Mouse (Mus musculus): ENCODE measurements around the gene Zfhx3.

Zfhx3 gene

GRCm38 (mm10) chr8:108017727-108018126, 75.3 kb downstream of the Zfhx3 start:
- no peak for DNase-seq (ENCODE audit: extremely low spot score, low spot score)

GRCm38 (mm10) chr8:108019651-108020050, 77.2 kb downstream of the Zfhx3 start:
- no peak for DNase-seq (ENCODE audit: extremely low spot score, low spot score)

GRCm38 (mm10) chr8:108022404-108022803, 80.0 kb downstream of the Zfhx3 start:
- DNase-seq (ENCODE audit: extremely low spot score, low spot score), result peak; percentile 47

GRCm38 (mm10) chr8:108024331-108024730, 81.9 kb downstream of the Zfhx3 start:
- peak; percentile 36 for DNase-seq (ENCODE audit: extremely low spot score, low spot score)

GRCm38 (mm10) chr8:108025249-108025648, 82.8 kb downstream of the Zfhx3 start:
- DNase-seq (ENCODE audit: extremely low spot score, low spot score), result no peak

- peak; percentile 37 for DNase-seq (ENCODE audit: extremely low spot score, low spot score)
These were observed 84.4 kb downstream of the Zfhx3 start for GRCm38 (mm10) chr8:108026557-108027440.

GRCm38 (mm10) chr8:108027561-108028025, 85.1 kb downstream of the Zfhx3 start:
- DNase-seq (ENCODE audit: extremely low spot score, low spot score), result peak; percentile 77

- peak; percentile 40 for DNase-seq (ENCODE audit: extremely low spot score, low spot score)
These were observed 86.0 kb downstream of the Zfhx3 start for GRCm38 (mm10) chr8:108028440-108028839.

- DNase-seq (ENCODE audit: extremely low spot score, low spot score), result no peak
These were observed 88.7 kb downstream of the Zfhx3 start for GRCm38 (mm10) chr8:108031159-108031558.

- no peak for DNase-seq (ENCODE audit: extremely low spot score, low spot score)
These were observed 91.6 kb downstream of the Zfhx3 start for GRCm38 (mm10) chr8:108034070-108034469.

- no peak for DNase-seq (ENCODE audit: extremely low spot score, low spot score)
These were observed 92.3 kb downstream of the Zfhx3 start for GRCm38 (mm10) chr8:108034726-108035125.

GRCm38 (mm10) chr8:108043618-108044017, 101.2 kb downstream of the Zfhx3 start:
- no peak for DNase-seq (ENCODE audit: extremely low spot score, low spot score)

GRCm38 (mm10) chr8:108044185-108044584, 101.7 kb downstream of the Zfhx3 start:
- no peak for DNase-seq (ENCODE audit: extremely low spot score, low spot score)

- DNase-seq (ENCODE audit: extremely low spot score, low spot score), result no peak
These were observed 113.8 kb downstream of the Zfhx3 start for GRCm38 (mm10) chr8:108056241-108056640.

GRCm38 (mm10) chr8:108061972-108062371, 119.5 kb downstream of the Zfhx3 start:
- peak; percentile 42 for DNase-seq (ENCODE audit: extremely low spot score, low spot score)

- no peak for DNase-seq (ENCODE audit: extremely low spot score, low spot score)
These were observed 124.7 kb downstream of the Zfhx3 start for GRCm38 (mm10) chr8:108067111-108067510.

GRCm38 (mm10) chr8:108068195-108068594, 125.8 kb downstream of the Zfhx3 start:
- no peak for DNase-seq (ENCODE audit: extremely low spot score, low spot score)

- no peak for DNase-seq (ENCODE audit: extremely low spot score, low spot score)
These were observed 128.0 kb downstream of the Zfhx3 start for GRCm38 (mm10) chr8:108070438-108070837.

- DNase-seq (ENCODE audit: extremely low spot score, low spot score), result no peak
These were observed 129.8 kb downstream of the Zfhx3 start for GRCm38 (mm10) chr8:108072126-108072746.

- no peak for DNase-seq (ENCODE audit: extremely low spot score, low spot score)
These were observed 130.4 kb downstream of the Zfhx3 start for GRCm38 (mm10) chr8:108072853-108073252.

- no peak for DNase-seq (ENCODE audit: extremely low spot score, low spot score)
These were observed 132.7 kb downstream of the Zfhx3 start for GRCm38 (mm10) chr8:108075176-108075575.

- no peak for DNase-seq (ENCODE audit: extremely low spot score, low spot score)
These were observed 136.3 kb downstream of the Zfhx3 start for GRCm38 (mm10) chr8:108078726-108079125.
